ENCODE assay signal across 8 mouse cellular contexts in genomic region chr2:109891031-109891430, GRCm38 (mm10). TPM values are rescaled to one million over a fixed set of nuclear protein-coding genes. Genes with fewer than 3 reads are reported as not detected.
DNase-seq lines count a peak whose midpoint lies in the region; ATAC-seq and TF ChIP-seq lines count a peak whose summit lies in the region.

No protein-coding gene starts in this region.

- no peaks in the 10 kb centered on the region for H3K9me3 ChIP-seq in heart, embryonic 11.5 days (replicated peaks; ENCODE audit: control insufficient read depth, low read length)
- no peaks in the 10 kb centered on the region for H3K9me3 ChIP-seq in ES-E14 (ENCODE audit: control insufficient read depth, insufficient read depth, low read depth, low read length)
- no peaks in the 10 kb centered on the region for H3K9me3 ChIP-seq in limb, embryonic 10.5 days (replicated peaks)
- no peaks in the 10 kb centered on the region; the same call in 1 of the 2 replicates for H3K9me3 ChIP-seq in midbrain, embryonic 14.5 days (ENCODE audit: control insufficient read depth, low read length)

- no peaks in the 10 kb centered on the region for H3K27me3 ChIP-seq in heart, embryonic 11.5 days (ENCODE audit: control insufficient read depth, insufficient read depth, low read length)
- no peaks in the 10 kb centered on the region for H3K27me3 ChIP-seq in limb, embryonic 10.5 days (ENCODE audit: low read depth, poor library complexity, severe bottlenecking)
- no peaks in the 10 kb centered on the region for H3K27me3 ChIP-seq in midbrain, embryonic 14.5 days (ENCODE audit: control insufficient read depth, insufficient read depth, low read length)

- peak; percentile 79 for ATAC-seq in heart, embryonic 11.5 days (replicated peaks; ENCODE audit: insufficient number of reproducible peaks, low FRiP score, low TSS enrichment)
- peak; percentile 83 for ATAC-seq in midbrain, embryonic 14.5 days (ENCODE audit: low FRiP score, low TSS enrichment)

- H3K4me3 ChIP-seq in heart, embryonic 11.5 days (ENCODE audit: low read depth, low read length) = peak overlapping the region; percentile 69
- peak overlapping the region; percentile 93 to 96 for H3K4me3 ChIP-seq in ES-E14 (ENCODE audit: insufficient read depth in 1 of 2, low read depth in 1 of 2, low read length in 2 of 2, poor library complexity in 1 of 2, severe bottlenecking in 1 of 2)
- H3K4me3 ChIP-seq in limb, embryonic 10.5 days = peak overlapping the region; percentile 96
- peak overlapping the region; percentile 90 for H3K4me3 ChIP-seq in midbrain, embryonic 14.5 days (replicated peaks; ENCODE audit: low read depth, low read length)

- in situ Hi-C loops in ES-E14 (cut with MboI; ENCODE audit: low sequenced_read_pairs in 2 of 2, unreplicated experiment in 2 of 2) = loop anchor here in 1 of 2 experiments (25.0 kb wide), 1 partner anchor 471 kb away; the partner anchor contains the start of gene Fibin

- peak overlapping the region; percentile 85 for H3K4me2 ChIP-seq in heart, embryonic 11.5 days
- H3K4me2 ChIP-seq in midbrain, embryonic 14.5 days (ENCODE audit: low read length) = peak overlapping the region; percentile 81

- H3K36me3 ChIP-seq in heart, embryonic 11.5 days (ENCODE audit: control insufficient read depth, insufficient read depth, low read length) = peaks cover 8% of the 10 kb centered on the region
- H3K36me3 ChIP-seq in ES-E14 (ENCODE audit: control insufficient read depth, insufficient read depth, low read length, poor library complexity, severe bottlenecking) = peaks cover 9% of the 10 kb centered on the region
- peaks cover 20% of the 10 kb centered on the region for H3K36me3 ChIP-seq in limb, embryonic 10.5 days
- H3K36me3 ChIP-seq in midbrain, embryonic 14.5 days (ENCODE audit: control insufficient read depth, insufficient read depth, low read length) = peaks cover 17% of the 10 kb centered on the region

- no peak for DNase-seq in heart, adult 8-10 months (ENCODE audit: low spot score)
- no peak for DNase-seq in ES-E14 (ENCODE audit: low read depth, low spot score)
- DNase-seq in fibroblast of lung, adult 2 months (ENCODE audit: low read depth) = peak; percentile 15
- no peak for DNase-seq in limb, embryonic 10.5 days (ENCODE audit: low spot score)
- no peak for DNase-seq in midbrain, embryonic 14.5 days
- no peak for DNase-seq in left cerebral cortex, adult 11 months (ENCODE audit: low spot score)
- DNase-seq in thymus, postnatal 10 days (ENCODE audit: low spot score in 2 of 2) = no peak

- peak overlapping the region; percentile 81 for H3K27ac ChIP-seq in heart, embryonic 11.5 days (ENCODE audit: low read depth, low read length)
- H3K27ac ChIP-seq in ES-E14 (ENCODE audit: insufficient read depth, low read depth, low read length, poor library complexity, severe bottlenecking) = peak overlapping the region; percentile 61; the same call in 1 of the 2 replicates
- peak overlapping the region; percentile 99 for H3K27ac ChIP-seq in limb, embryonic 10.5 days
- H3K27ac ChIP-seq in midbrain, embryonic 14.5 days (replicated peaks; ENCODE audit: low read depth, low read length) = peak overlapping the region; percentile 91

- peak overlapping the region; percentile 87 for H3K9ac ChIP-seq in heart, embryonic 11.5 days (ENCODE audit: low read depth, low read length)
- H3K9ac ChIP-seq in ES-E14 (ENCODE audit: insufficient read depth, low read depth, low read length, poor library complexity, severe bottlenecking) = peak overlapping the region; percentile 94
- H3K9ac ChIP-seq in midbrain, embryonic 14.5 days (replicated peaks; ENCODE audit: low read length) = peak overlapping the region; percentile 95

- 1% methylated on average over 30 of the region's 34 CpGs for WGBS in heart, embryonic 11.5 days (ENCODE audit: insufficient replicate concordance)
- WGBS in limb, embryonic 10.5 days = under 1% methylated on average over 34 of the region's 34 CpGs
- under 1% methylated on average over 32 of the region's 34 CpGs for WGBS in midbrain, embryonic 14.5 days

- peaks cover 11% of the 10 kb centered on the region; the same call in 1 of the 2 replicates for H3K4me1 ChIP-seq in heart, embryonic 11.5 days (ENCODE audit: control insufficient read depth, insufficient read depth, low read length)
- no peaks in the 10 kb centered on the region for H3K4me1 ChIP-seq in ES-E14 (ENCODE audit: control insufficient read depth in 2 of 2, insufficient read depth in 2 of 2, low read length in 2 of 2, poor library complexity in 1 of 2)
- peaks cover 14% of the 10 kb centered on the region for H3K4me1 ChIP-seq in limb, embryonic 10.5 days
- peaks cover 14% of the 10 kb centered on the region for H3K4me1 ChIP-seq in midbrain, embryonic 14.5 days (ENCODE audit: control insufficient read depth, insufficient read depth, low read length)

TF ChIP-seq in ES-E14, 5 proteins besides CTCF, POLR2A, EP300 and RAD21:
- 0 out of 2 replicates have a peak, but pooled peaks have one; percentile 2 for TF ChIP-seq HCFC1 (IDR thresholded peaks at IDR 0.05; ENCODE audit: borderline replicate concordance, insufficient read depth, low read length)
- TF ChIP-seq CHD2 (IDR thresholded peaks at IDR 0.05; ENCODE audit: low read depth, low read length) = no peak

RNA-seq across cellular contexts. Expression of gene Lin7c, which starts 0.4 kb away (rescaled TPM):
- polyA plus RNA-seq in heart, embryonic 11.5 days (2014; fragmentation: Nextera tagmentation; extraction: Ambion mirVana) = 40.7 and 54.2 TPM in 2 replicates
- 10 to 100 TPM; 41.5 to 45.6 (median 43.7) TPM for total RNA-seq in heart, adult 8-10 months (2022)
- total RNA-seq in ES-E14 (2012; rRNA removed) = 64.7 and 71.8 TPM in 2 replicates
- 64.3 and 68.9 TPM in 2 replicates for polyA plus RNA-seq in limb, embryonic 10.5 days (2016; fragmentation: Nextera tagmentation; extraction: Ambion mirVana)
- 220 and 249 TPM in 2 replicates for polyA plus RNA-seq in midbrain, embryonic 14.5 days (2014; fragmentation: Nextera tagmentation; extraction: Ambion mirVana)

RNA-seq across cellular contexts. Expression of gene Lgr4, which starts 26.4 kb away (rescaled TPM):
- 12.9 and 14.0 TPM in 2 replicates for polyA plus RNA-seq in heart, embryonic 11.5 days (2014; fragmentation: Nextera tagmentation; extraction: Ambion mirVana)
- 10 to 100 TPM; 21.8 to 23.5 (median 22.8) TPM for total RNA-seq in heart, adult 8-10 months (2022)
- total RNA-seq in ES-E14 (2012; rRNA removed) = 68.9 and 108 TPM in 2 replicates
- 9.0 and 10.6 TPM in 2 replicates for polyA plus RNA-seq in limb, embryonic 10.5 days (2016; fragmentation: Nextera tagmentation; extraction: Ambion mirVana)
- 11.6 and 12.0 TPM in 2 replicates for polyA plus RNA-seq in midbrain, embryonic 14.5 days (2014; fragmentation: Nextera tagmentation; extraction: Ambion mirVana)
